Mouse (Mus musculus) T-helper 17 cell (primary cell): Measurements from ENCODE around the gene Ccnd2.

Source experiments
- in situ Hi-C, 2 experiments: fragments of 300-600 bp; cut with MboI, MseI; formaldehyde crosslinking; loops; 1 replicate in 1 of 2; 2 replicates in 1 of 2; pipeline ENCODE4 v1.15.1; 2025; ENCODE audit warnings: high pct_unique_total_duplicates in 2 of 2

Gene Ccnd2

DNA sequence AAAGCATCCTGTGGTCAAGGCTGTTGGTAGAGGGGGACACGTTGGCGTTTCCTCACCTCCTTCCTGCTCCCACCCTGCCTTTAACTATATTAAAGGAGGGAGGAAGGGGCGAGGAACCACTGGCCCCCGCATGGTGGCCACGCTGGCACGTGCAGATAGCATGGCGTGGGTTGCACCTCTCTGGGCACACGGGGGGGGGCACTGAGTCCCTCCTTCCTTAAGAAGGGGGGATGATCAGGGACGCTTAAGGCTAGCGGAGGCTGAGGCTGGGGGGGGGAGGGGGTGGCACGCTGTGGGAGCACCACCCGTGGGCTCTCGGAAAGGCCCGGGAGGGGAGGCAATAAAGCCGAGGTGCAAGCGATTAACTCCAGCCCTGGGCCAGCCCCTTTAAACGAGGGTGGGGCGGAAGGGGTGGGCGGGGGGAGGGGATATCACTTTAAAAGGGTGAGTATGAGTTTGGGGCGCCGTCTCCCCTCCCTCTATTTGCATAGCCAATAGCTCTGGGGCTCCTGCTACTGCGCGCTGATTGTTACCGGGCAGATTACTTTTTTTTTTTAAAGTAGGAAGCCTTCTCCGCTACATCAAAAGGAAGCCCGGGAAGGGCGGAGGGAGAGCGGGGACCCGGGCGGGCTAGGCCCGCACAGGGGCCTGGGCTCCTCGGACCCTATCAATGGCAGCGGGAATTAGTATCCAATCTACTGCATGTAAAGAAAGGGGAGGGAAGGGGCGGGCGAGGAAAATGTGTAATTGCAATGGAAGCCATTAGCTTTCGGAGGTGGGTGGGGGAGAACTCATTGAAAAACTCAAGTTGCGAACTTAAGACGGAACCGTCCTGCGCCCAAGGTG is at the start of gene Ccnd2:
TSS of gene Ccnd2 (minus strand) at position 88 of the 846 bp plus-strand sequence.
- in situ Hi-C loops = no loop called here

DNA sequence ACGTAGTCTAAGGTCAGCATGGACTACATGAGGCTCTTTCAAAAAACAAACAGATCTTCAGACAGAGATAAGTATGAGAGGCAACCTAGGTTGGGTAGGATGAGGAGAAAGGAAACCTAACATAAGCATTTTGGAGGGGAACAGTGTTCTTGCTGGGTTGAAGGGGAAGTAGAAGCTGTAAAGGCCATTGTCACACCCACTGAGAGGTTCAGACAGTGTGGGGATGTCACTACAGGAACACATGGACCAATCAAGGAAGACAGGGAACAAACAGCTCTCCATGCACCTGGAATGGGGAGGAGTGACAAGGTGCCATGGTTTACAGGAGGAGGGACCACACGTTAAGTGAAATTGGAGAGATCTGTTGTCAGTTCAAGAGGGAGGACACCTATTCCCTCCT is 45.0 kb upstream of the Ccnd2 start:
- in situ Hi-C loops = no loop called here

DNA sequence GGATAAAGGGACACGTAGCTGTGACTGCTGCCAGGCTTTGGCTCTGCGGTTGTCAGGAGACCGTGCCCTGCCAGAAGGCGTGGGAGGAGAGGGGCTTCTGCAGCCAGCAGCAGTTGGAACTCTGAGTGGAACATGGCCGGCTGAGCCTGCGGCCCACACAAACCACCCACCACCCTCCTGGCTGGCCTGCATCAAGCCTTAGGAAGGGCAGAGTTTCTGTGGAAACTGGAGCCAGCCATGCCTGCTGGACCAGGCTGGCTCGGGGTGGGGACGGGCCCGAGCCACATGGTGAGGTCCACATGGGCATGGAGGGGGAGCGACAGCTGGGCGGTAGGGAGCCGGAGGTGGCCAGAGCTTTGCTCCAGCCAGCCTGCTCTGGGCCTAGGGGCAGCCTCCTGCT is 29.3 kb upstream of the Ccnd2 start:
- in situ Hi-C loops = no loop called here

DNA sequence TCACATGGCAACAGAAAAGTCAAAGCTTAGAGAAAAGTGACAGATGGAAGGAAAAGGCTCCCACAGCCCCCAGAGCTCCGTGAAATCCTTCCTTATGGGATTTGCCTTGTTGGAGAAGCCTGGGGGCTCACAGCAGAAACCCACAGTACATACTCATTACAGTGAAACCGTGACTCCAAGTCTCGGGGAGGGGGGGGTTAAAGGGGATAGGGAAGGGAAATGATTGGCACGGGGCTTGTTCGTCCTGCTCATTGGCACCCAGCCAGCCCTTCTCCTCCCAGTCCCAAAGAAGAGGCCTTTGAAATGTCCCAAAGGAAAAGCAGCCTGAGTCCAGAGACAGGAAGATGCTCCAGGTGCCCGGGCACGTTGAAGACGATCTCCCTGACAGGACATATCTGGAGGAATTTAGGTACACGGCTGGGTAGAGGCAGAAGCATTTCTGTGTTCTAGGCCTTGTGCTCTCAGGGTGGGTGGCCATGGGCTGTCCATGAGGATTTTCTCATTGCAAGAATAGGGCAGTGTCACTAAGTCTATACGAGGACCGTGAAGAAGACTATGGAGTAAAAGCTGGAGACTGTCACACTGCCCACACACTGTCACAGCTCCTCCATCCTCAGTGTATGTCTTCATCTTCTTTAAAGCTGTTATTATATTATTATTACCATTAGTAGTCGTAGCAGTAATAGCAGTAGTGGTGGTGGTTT is 27.2 kb upstream of the Ccnd2 start:
- in situ Hi-C loops = no loop called here

DNA sequence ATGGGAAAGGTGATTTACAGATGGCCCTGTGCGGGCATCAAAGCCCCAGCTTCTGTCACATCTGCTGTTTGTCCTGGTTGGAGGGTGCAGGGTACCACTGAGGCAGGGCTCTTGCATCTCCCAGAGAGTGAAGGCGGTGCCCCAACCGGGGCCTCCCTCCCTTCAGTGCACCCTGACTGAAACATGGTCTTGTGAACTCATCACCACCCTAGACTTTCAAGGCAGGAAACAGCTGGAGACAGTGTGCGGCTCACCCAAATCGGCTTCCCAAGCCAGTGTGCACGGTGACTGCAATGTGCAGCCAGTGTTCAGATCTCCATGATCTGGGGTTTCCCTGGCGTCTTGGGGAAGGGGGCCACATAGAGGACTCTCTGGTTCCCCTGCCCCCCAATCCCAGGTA is 26.0 kb upstream of the Ccnd2 start:
- in situ Hi-C loops = no loop called here

DNA sequence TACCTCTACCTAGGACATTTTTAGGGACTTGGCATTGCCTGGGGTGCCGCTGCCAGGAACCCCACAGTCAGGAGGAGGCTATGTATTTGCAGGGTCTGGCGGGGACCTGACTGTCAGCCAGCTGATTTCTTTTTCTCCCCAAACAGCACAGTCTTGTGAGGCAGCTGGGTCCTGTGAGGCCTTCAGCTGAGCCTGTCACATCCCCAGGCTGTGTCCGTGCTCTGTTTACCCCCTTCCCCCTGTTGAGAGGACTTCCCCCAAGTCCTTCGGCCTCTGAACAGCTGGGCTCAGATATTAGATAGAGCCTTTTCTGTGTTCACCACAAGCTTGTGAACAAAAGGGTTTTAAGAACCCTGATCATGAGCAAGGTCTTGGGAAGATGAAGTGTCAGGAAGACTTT is 25.4 kb upstream of the Ccnd2 start:
- in situ Hi-C loops = no loop called here

DNA sequence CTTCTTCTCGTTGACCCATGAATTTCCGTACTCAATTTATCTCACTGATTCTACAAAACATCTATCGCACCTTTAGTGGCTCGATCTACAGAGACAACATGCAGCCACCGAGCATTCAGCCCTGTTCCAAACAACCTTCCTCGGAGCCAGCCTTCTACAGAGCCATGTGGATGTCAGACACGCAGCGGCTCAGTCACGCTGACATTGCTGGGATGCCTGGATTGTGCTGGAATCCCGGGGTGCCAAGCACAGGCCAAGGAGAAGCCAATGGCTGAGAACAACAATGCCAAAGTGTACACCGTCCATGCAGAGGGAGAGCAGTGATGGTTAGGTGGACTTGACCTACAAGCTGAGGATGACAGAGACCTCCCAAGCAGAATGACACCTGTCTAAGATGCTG is 20.5 kb upstream of the Ccnd2 start:
- in situ Hi-C loops = no loop called here

DNA sequence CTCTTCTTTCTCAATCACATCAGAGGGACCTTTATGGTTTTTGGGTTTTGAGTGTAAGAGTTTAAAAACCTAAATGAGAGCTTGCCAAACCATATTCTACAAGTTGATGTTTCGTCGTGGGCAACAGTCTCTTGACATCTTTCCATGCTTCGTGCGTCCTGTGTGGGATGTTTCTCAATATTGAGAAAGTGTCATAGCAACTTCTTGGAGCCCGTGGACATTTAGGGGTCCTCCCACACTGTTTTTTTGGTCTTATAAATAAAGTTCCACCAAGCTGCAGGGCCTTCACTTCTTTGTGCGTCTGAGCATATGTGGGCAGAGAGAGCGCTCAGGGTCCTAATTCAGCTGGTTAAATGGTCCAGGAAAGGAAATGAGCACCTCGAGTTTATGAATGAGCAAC is 18.7 kb upstream of the Ccnd2 start:
- in situ Hi-C loops = no loop called here

DNA sequence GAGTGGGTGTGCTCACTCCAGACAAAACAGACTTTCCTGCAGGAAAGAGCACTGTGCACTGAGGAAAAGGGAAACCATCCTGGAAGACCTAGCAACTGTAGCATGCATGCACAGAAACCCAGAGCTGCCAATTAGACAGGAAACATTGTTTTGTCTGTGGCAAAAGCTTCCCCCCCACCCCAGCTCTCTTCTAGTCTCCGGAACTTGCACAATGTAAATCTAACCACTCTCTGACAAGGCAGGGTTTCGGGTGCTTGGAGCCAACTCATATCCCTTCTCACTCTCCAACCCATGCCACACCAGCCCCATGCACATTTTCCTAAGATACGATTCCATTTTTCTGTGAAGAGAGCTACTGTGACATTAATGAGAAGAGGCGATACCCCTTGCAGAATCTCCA is 13.7 kb upstream of the Ccnd2 start:
- in situ Hi-C loops = loop anchor here in 1 of 2 experiments (5.0 kb wide), 1 partner anchor 37 kb away; no protein-coding TSS in a partner anchor

DNA sequence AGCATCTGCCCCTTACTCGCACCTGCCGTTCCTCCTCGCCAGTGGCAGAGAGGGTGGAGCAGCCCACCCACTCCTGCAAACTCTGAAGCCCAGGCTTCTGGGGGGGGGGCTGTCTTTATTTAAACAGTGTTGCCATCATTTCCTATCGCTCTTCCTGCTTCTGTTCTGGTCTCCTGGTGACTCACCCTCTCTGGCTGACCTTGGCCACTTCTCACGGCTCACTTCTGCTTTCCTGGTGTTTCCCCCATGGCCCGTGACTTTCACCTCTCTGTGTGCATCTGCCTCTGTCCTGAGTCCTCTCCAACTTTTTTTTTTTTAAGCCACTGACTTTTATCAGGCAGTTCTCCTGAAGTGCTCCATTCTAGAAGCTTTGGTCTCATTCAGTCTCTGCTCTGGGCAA is 10.8 kb upstream of the Ccnd2 start:
- in situ Hi-C loops = no loop called here

DNA sequence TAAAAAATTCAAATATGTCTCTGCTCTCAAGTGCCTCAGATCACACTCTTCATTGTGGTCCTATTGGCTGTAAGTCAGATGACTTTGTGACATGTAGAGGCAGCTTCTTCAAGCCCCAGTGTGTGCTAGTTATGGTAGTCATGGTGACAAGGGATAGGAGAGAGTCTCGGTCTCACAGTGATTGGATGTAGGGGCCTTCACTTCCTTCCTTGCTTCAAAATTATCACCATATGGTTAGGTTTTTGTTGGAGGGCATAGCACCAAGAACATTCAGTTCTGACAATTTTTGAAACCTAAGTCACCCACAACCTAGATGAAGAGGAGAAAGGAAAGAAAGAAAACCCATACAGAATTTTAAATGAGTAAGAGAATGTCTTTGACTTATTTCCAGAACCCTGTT is 5.3 kb upstream of the Ccnd2 start:
- in situ Hi-C loops = no loop called here

DNA sequence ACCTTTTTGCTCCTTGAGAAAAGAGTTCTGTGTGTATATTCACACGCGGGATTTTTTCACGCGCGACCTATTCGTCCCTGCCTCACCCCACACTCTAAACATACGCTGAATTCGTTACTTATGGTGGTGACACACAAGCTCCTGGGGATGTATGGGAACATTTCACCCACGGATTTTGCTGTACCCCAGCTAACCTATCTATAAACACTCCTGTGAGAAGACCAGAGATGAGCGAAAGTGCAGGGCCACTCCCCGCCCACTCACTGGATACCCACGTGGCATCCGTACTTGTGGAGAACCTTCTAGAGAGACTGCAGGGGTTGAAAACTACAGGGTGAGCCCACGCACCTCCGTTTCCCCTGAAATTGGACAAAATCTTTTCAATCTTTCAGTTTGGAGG is 3.5 kb upstream of the Ccnd2 start:
- in situ Hi-C loops = no loop called here

DNA sequence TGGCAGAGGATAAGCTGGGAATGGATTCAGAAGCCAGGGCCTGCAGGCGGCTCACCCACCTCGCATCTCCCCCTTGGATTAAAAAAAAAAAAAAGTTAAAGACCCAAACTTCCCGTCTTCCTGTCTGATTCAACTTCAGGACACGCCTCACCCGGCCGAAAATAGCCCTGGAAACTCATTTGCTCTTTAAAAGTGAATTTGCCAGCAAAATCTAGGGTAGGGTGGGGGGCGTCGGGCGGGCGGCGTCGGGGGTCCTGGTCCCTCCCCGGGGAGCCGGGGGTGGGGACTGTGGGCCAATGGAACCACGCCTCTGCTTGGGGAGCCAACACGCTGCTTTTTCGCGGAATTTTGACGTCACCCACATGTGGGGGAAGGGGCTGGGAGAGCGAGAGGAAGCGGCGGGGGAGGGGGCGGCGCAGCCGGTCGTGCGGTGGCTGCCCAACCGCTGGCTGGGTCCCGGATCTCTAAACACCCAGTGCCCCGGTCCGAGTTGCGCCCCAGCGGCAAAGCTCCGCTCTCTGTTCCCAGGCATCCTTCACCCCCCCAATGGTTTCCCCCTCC is 2.8 kb upstream of the Ccnd2 start:
- in situ Hi-C loops = no loop called here

DNA sequence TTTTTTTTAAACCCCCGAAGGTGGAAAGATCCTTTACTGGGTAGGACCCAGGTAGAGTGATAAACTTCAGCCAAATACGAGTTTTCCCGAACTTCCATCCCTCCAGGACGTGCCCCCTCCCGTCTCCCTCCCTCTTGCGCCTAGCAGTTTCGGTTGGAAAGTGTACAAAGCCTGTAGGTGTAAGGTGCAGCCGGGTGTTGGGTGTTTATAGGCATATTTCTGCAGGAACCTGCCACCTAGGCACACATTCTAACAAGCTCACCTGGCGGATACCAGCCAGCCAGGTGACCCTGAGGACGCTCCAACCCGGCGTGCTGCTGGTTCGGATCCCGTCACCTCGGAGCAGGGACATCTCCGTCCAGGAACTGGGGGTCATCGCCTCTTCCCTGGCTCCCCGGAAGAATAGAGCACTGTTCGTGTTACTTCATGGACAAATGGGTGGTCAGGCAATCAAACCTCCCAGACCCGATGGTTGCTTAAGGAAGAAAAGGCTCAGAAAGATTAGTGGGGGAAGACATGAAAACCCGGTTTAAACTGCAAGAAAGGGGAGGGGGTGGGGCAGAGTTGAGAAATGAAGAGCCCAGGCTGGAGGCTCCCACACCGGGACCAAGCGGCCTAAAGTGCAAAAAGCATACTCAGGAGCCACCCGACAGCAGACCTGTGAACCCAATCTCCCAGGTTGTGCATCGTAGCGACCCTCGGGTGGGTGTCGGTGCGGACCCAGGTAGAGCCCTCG is 2.1 kb upstream of the Ccnd2 start:
- in situ Hi-C loops = no loop called here

DNA sequence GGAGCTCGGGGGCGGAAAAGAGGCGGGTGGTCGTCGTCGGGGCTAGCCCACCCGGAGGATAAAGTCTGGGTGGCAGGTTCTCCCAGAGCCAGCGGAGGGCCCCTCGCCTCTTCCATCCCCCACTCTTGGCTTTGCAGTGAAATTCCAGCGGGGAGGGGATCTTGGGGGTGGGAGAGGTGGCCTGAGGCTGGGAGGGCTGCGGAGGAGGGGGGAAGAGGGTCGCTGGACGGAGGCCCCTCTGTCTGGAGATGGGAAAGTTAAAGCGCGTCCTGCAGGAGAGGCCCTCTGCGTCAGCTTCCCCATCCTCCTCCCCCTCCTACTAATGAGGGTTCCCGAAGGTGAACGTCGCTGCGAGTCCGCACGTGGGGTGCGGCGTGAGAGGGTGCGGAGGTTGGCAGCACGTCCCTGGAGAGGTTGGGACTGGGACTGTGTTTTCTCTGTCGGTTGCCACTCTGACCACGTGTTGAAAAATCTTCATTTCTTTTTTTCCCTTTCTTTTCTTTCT is 1.4 kb upstream of the Ccnd2 start:
- in situ Hi-C loops = no loop called here

DNA sequence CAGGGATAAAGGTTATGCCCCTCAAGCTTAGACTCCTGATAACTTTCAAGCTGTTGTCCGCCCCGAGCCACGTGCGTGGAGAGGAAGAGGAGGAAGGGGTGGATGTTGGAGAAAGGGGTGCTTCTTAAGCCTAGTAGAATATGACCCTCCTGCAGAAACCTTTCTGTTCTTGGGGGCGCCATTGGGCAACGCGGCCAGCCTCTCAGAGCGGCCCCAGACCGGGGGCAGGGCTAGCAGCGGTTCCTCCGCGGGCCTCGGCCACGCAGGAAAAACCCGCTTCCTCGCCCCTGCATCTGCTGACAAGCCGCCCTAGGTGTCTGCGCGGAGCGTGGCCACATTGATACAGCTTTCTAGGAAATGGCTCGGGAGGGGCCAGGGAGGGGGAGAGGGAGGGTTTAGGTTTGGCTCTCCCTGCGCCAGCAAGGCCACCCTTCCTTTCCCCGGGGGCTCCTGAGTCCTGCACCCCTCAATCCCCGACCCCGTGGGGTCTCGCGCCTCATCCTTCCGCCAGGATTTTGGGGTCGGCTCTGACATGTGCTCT is 358 bp downstream of the Ccnd2 start:
- in situ Hi-C loops = no loop called here

DNA sequence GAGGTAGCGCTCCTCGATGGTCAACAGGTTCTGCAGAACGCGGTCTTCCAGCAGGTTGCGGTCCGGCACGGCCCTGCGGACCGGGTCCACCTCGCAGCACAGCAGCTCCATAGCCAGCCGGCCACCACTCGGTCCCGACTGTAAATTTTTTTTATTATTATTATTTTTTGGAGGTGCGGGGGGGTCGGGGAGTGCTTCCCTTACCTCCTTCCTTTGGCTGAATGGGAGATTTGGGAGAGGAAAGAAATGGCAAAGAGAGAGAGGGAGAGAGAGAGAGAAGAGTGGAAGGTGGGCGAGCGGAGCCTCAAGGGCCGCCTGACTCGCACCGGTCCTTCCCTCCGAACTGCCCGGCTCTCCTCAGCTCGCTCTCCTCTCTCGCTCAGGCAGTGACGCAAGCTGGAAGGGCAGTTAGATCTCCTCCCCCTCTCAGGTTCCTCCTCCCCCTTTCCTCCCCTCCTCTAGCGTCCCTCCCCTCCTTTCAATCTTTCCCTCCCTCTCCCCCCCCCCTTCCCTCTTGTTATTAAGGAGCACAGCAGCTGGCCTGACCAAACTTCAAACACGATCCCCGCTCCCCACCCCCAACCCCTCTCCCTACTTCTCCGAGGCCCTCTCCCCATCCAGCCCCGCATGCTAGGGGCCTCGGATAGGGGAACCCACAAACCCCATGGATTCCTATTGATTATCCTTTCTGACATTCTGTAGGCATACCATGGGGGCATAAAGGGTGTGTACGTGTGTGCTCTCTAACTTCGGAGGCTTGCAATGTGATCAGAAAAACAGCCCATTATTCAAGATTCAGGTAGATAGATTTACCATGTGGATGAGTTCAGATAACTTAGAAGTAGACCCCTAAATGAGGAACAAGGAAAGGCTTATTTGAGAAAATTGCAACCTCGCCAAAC is 1.1 kb downstream of the Ccnd2 start:
- in situ Hi-C loops = no loop called here

DNA sequence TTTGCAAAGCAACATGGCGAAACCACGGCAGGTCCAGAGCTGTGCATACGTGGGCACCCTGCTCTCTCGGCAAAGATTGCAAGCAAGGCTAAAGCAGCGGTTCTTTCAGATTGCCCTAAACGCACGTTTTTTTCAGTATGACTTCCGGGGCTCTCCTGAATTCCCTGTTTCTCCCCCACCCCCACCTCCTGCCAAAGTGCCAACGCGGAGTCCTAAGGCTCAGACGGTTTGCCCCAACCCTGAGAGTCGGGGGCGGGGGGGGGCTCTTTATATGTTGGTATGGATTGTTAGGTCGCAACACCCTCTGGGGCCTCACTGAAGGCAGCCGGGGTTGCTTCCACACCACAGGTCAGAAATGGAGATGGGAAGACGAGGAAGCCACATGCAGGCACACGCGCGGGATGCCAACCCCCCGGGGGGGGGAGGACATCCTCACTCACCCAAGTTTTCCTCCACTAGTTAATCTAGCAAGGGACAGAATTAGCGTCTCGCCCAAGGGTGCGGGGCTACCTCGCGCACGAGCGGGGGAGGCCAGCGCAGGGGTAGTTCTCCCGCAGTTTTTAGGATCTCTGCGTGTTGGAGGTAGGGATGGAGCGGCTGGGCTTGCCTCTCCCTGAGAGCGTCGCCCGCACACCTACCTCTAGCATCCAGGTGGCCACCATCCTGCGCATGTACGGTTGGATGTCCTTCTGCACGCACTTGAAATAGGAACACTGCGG is 1.9 kb downstream of the Ccnd2 start:
- in situ Hi-C loops = loop anchor here (5.0 to 10.0 kb wide), 5 partner anchors 95 to 295 kb away; partner anchors contain the start of gene Parp11 (in 1 of the 2)

DNA sequence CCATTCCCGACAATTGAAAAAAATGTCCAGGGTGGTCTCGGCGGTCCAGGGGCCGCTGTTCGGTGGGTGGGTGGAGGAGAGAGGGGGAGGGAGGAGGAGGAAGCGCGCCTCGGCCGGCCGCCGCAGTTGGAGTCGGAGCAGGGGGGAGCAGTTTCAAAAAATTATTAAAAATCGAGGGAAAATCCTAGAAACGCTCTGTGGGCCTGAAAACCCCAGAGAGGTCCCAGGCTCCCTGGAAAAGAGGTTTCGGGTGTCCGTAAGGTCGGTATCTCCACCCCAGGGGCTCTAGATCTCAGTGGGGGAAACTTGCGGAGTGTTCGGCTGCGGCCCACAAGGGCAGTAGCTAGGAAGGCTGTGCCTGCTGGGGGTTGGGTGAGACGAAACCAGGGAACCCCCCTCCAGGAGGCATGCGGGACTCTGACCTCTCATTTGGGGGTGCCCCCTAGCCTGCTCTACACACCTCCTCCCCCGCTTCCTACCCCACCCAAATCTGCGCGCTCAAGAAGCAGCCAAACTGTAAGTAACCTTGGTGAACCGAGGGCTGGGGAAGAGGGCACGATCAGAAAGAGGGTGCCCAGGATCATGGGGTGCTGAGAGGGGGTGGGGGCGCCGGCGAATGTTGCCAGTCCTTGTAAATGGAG is 2.6 kb downstream of the Ccnd2 start:
- in situ Hi-C loops = loop anchor here (5.0 to 10.0 kb wide), 5 partner anchors 95 to 295 kb away; partner anchors contain the start of gene Parp11 (in 1 of the 2)
